Mouse (Mus musculus) kidney, postnatal 0 days (tissue): ENCODE data around the gene Calcoco1. TPM values are rescaled to one million over a fixed set of nuclear protein-coding genes. Genes with fewer than 3 reads are reported as not detected.
"Not testable (repeated sequence)": the region's sequence is repeated elsewhere in the genome, so short reads cannot be mapped to it uniquely, and the experiment has no call there.

Source experiments
- ATAC-seq: fragments of 200-750 bp; cut with Nextera tagmentation; replicated peaks from 2 replicates; pipeline ENCODE4 v1.8.0; 2017; ENCODE audit warnings: low read depth, moderate number of reproducible peaks, moderate TSS enrichment, moderate library complexity; ENCODE audit not compliant: low FRiP score
- DNase-seq: peaks from one replicate; pipeline ENCODE4 v3.0.0-alpha.2; 2016; ENCODE audit warnings: low spot score
- H3K27ac ChIP-seq: fragments of 300-500 bp; sonication (generic); 2 replicates; pipeline ENCODE4 v1.5.1; 2014; ENCODE audit warnings: mild to moderate bottlenecking
- H3K27me3 ChIP-seq: fragments of 300-500 bp; sonication (generic); 2 replicates; pipeline ENCODE4 v1.6.1; 2014; ENCODE audit warnings: low read length, mixed read lengths; ENCODE audit not compliant: insufficient read depth
- H3K36me3 ChIP-seq: fragments of 300-500 bp; sonication (generic); 2 replicates; pipeline ENCODE4 v1.6.1; 2014; ENCODE audit warnings: low read length, mixed read lengths; ENCODE audit not compliant: insufficient read depth
- H3K4me1 ChIP-seq: fragments of 300-500 bp; sonication (generic); replicated peaks from 2 replicates; pipeline ENCODE4 v1.6.1; 2014; ENCODE audit warnings: antibody characterized with exemption, low read length, mixed read lengths; ENCODE audit not compliant: insufficient read depth
- H3K4me2 ChIP-seq: fragments of 300-500 bp; sonication (generic); 2 replicates; pipeline ENCODE4 v1.6.1; 2014; ENCODE audit warnings: mild to moderate bottlenecking, low read length, moderate library complexity, mixed read lengths
- H3K4me3 ChIP-seq: fragments of 300-500 bp; sonication (generic); replicated peaks from 2 replicates; pipeline ENCODE4 v1.5.1; 2014; ENCODE audit warnings: low read depth, low read length
- H3K9ac ChIP-seq: fragments of 300-500 bp; sonication (generic); 2 replicates; pipeline ENCODE4 v1.6.1; 2014; ENCODE audit warnings: low read depth, low read length
- H3K9me3 ChIP-seq: fragments of 300-500 bp; sonication (generic); replicated peaks from 2 replicates; pipeline ENCODE4 v1.6.1; 2016; ENCODE audit warnings: low read length, inconsistent platforms, mixed read lengths
- CTCF ChIP-seq: IDR thresholded peaks from 2 replicates; pipeline ENCODE4 v1.5.1; 2016; ENCODE audit warnings: antibody characterized with exemption, low read depth, mild to moderate bottlenecking, moderate library complexity
- WGBS: fragments of 180-500 bp; shearing (Covaris S2); extraction: QIAGEN DNeasy Blood & Tissue Kit; methylation state at CpG from one replicate; pipeline ENCODE4 v1.1.7; 2014; 5-methylcytosine and 5-hydroxymethylcytosine counted together
- polyA plus RNA-seq: library from polyadenylated mRNA; unstranded; fragments of >200 nt; fragmentation: Nextera tagmentation; extraction: Ambion mirVana; gene quantifications from 2 replicates; pipeline ENCODE4 v1.2.1, GENCODE M21; 2015

Calcoco1 gene
- polyA plus RNA-seq, 1 experiment from 2014 or later = 57.5 TPM

DNA sequence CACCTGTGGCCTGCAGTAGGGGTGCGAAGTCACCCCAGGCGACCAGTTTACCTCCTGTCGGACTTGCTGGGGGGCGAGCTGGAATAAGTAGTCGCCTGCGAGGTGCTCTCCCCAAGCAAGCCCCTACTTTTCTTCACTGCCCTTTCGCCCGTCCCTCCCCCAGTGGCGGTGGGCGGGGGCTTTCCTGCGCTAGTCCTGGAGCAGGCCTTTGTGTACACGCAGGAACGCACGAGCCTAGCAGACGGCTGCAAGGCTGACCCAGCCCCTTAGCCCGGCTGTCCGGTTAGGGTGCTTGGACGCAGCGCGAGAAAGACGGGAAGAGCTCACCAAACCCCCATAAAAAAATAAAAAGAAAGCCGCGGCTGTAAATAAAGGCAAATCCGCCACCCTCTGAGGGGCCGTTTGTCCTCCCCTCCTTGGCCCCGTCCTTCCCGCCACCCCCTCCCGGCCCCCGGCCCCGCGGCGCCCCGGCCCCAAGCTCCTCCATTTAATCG lies 50.2 kb downstream of the Calcoco1 start:
- H3K36me3 ChIP-seq = peaks cover 7% of the 10 kb centered on the region
- ATAC-seq (peak; percentile 56), DNase-seq (peak; percentile 92)
- H3K9me3 ChIP-seq = no peaks in the 10 kb centered on the region
- TF ChIP-seq CTCF = peak; percentile 20; the same call in 1 of the 2 replicates
- peak overlapping the region; percentile 90 for H3K9ac ChIP-seq
- H3K27ac ChIP-seq = peak overlapping the region; percentile 99
- WGBS = under 1% methylated on average over 34 of the region's 34 CpGs
- peak overlapping the region; percentile 62 for H3K4me3 ChIP-seq
- peaks cover 10% of the 10 kb centered on the region; the same call in 1 of the 2 replicates for H3K4me1 ChIP-seq
- H3K4me2 ChIP-seq = peak overlapping the region; percentile 89
- H3K27me3 ChIP-seq = no peaks in the 10 kb centered on the region

DNA sequence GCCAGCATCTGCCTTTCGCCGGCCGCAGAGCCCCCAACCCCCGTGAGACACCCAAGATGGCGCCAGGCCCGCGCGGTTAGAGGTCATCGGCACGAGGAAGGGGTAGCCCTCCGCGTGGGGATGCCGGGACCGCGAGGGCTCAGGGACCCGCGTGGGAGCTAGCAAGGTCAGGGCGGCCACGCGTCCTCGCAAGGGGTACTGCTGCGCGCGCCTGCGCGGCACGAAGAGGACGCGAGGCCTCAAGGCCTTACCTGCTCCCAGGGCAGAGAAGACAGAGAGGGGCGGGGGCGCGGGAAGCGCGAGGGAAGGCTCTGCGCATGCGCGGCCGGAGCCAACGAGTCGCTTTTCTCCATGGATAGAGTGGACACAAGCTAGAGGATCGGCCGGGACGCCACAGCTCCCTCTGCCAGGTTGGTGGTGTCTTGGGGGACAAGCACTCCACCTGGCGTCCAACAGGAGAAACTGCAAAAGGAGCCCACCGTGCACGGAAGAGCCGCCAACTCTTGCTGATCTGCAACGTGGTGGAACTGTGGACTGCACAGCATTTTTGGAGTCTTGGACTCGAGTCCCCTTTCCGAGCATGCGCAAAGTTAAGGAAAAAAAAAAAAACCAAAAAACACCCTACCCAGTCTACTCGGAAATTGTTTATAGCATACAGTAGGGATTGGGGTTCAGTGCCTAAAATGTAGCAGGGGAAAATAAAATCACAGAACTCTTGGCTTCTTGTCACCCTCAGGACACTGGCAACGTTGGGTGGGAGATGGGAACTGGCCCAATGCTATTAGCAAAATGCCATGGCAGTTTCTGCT lies 51.0 kb downstream of the Calcoco1 start:
- Histone ChIP-seq H3K9me3 (no peaks in the 10 kb centered on the region), H3K27me3 (no peaks in the 10 kb centered on the region), H3K4me3 (peak overlapping the region; percentile 75), H3K27ac (peak overlapping the region; percentile 99), H3K9ac (peak overlapping the region; percentile 93), H3K36me3 (peaks cover 9% of the 10 kb centered on the region), H3K4me2 (peak overlapping the region; percentile 89), H3K4me1 (peaks cover 10% of the 10 kb centered on the region; the same call in 1 of the 2 replicates)
- DNase-seq (peak; percentile 98), ATAC-seq (peak; percentile 92)
- TF ChIP-seq CTCF = peak; percentile 98
- WGBS = under 1% methylated on average over 53 of the region's 53 CpGs

DNA sequence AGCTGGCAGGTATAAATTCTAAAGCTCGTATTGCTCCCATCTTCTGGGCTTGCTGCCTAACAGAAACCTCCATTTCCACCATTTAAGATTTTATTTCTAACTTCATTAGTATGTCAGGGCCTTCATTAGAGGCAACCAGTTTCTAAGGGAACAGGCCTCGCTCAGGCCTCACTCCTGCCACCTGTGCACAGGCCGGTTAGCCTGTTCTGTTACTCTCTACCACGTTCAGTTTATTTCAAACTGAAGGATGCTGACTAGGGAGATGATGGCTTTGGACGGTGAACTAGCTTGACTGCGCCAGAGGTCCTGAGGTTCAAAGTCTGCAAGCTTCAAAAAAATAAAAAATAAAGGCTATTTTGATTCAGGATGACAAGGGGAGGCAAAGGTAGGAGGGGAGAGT lies 51.7 kb downstream of the Calcoco1 start:
- DNase-seq (peak; percentile 27), ATAC-seq (peak; percentile 19; the same call in 1 of the 2 replicates)
- Histone ChIP-seq H3K9ac (peak overlapping the region; percentile 93), H3K27me3 (no peaks in the 10 kb centered on the region), H3K4me3 (peak overlapping the region; percentile 75), H3K27ac (peak overlapping the region; percentile 95), H3K9me3 (no peaks in the 10 kb centered on the region), H3K4me1 (peaks cover 10% of the 10 kb centered on the region; the same call in 1 of the 2 replicates), H3K4me2 (peak overlapping the region; percentile 60), H3K36me3 (peaks cover 10% of the 10 kb centered on the region)
- WGBS = 3% methylated on average over 6 of the region's 6 CpGs
- TF ChIP-seq CTCF = no peak

DNA sequence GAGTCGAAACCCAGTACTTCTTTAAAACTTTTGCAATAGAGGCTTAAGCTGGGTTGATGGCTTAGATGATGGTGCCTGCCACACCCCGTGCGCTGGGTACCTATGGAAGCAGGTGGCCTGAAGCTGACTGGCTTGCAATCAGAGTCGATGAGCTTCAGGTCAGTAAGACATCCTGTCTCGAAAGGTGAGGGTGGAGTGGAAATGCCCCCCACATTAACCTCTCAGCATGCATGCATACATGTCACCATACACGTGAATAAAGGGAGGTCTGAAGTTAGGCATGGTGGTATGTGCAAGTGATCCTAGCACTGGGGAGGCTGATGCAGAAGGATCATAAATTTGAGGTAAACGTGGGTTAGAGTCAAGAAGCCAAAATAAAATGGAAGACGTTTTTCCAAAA lies 52.4 kb downstream of the Calcoco1 start:
- Histone ChIP-seq H3K4me3 (no peak overlapping the region; the same call in 1 of the 2 replicates), H3K27me3 (no peaks in the 10 kb centered on the region), H3K4me2 (peak overlapping the region; percentile 60; the same call in 1 of the 2 replicates), H3K9me3 (no peaks in the 10 kb centered on the region), H3K36me3 (peaks cover 17% of the 10 kb centered on the region), H3K9ac (0 out of 2 replicates have a peak overlapping the region, but pooled peaks have one; percentile 14), H3K27ac (no peak overlapping the region), H3K4me1 (peaks cover 10% of the 10 kb centered on the region; the same call in 1 of the 2 replicates)
- DNase-seq (no peak), ATAC-seq (no peak)
- 69% methylated on average over 8 of the region's 8 CpGs for WGBS
- TF ChIP-seq CTCF = no peak

DNA sequence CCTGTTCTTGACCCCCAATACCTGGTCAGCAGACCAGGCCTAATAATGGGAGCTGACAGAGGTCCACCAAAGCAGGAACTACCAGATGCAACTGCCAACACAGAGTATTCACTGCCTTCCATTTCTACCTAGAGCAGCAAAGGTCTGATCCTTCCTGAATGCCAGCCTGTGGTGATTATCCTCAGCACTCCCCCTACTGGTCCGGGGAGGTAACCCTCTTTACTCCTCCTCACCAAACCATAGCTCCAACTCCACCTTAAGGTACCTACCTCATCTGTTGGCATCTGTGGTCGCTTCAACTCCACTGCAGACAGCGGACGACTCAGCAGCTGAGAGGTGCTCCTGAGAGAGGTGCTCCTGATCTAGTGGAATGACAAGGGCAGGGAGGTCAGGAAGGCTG lies 56.5 kb downstream of the Calcoco1 start:
- no peak overlapping the region for H3K9ac ChIP-seq
- no peaks in the 10 kb centered on the region; the same call in 1 of the 2 replicates for H3K4me1 ChIP-seq
- no peaks in the 10 kb centered on the region for H3K27me3 ChIP-seq
- H3K9me3 ChIP-seq = no peaks in the 10 kb centered on the region
- DNase-seq (peak; percentile 82), ATAC-seq (peak; percentile 55; the same call in 1 of the 2 replicates)
- peaks cover 45% of the 10 kb centered on the region for H3K36me3 ChIP-seq
- no peak overlapping the region for H3K4me3 ChIP-seq
- 44% methylated on average over 4 of the region's 4 CpGs for WGBS
- no peak overlapping the region for H3K4me2 ChIP-seq
- TF ChIP-seq CTCF = peak; percentile 86
- H3K27ac ChIP-seq = no peak overlapping the region

DNA sequence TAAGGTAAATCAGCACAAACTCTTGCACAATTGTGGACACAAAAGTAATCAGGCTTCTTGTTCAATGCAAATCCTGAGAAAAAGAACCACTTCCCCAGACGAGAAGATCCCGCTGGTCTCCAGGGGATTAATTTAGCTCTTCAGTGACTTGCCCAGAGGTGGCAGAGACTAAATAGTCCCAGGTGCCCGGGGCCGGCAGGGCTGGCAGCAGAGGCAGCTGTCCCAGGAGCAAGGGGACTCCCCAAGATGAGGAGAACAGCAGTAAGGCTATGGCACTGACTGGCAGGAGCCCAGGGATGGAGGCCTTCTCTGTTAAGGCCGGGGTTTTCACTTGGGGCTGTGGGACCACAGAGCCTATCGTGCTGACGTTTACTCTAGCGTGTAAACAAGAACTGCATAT lies 58.2 kb downstream of the Calcoco1 start:
- no peak for TF ChIP-seq CTCF
- Histone ChIP-seq H3K27ac (no peak overlapping the region), H3K4me1 (no peaks in the 10 kb centered on the region), H3K36me3 (peaks cover 46% of the 10 kb centered on the region), H3K9ac (no peak overlapping the region), H3K4me2 (no peak overlapping the region), H3K27me3 (no peaks in the 10 kb centered on the region), H3K4me3 (no peak overlapping the region), H3K9me3 (no peaks in the 10 kb centered on the region)
- no peak for ATAC-seq
- DNase-seq = no peak
- WGBS = 89% methylated on average over 8 of the region's 8 CpGs

DNA sequence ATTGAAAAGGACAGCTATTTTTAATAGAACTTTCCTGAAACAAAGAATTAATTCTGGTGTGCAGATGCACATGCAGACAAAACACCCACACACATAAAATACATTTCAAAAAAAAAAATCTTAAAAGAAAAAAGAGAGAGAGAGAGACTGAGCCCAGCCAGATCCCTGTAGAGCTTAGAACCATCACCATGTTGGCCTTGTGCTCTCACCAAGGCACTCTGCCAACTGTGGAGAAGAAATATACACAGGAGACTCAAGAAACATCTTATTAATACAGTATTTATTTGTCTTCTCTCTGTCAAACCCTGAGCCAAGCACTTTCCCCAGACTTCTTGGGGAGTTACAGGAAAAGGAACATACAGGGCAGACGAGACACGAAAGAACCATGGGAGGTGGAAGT lies 59.4 kb downstream of the Calcoco1 start:
- not testable (repeated sequence) for H3K9ac ChIP-seq, H3K4me1 ChIP-seq, ATAC-seq, H3K9me3 ChIP-seq, H3K4me3 ChIP-seq, H3K27ac ChIP-seq, H3K4me2 ChIP-seq, DNase-seq, H3K27me3 ChIP-seq
- H3K36me3 ChIP-seq = peaks cover 46% of the 10 kb centered on the region
- no CpG with 5 or more reads among the region's 2 CpGs for WGBS
